Mouse (Mus musculus): ENCODE measurements at regions not wholly inside any gene's neighbourhood (a gene's known extent, or its start where the extent isn't known, plus 50 kb on each side); places are given as distances from the start of the nearest gene placed in this dataset.

GRCm38 (mm10) chr1:39116319-39116718, 77.2 kb upstream of the Npas2 start:
- TF ChIP-seq CTCF (IDR thresholded peaks at IDR 0.05; ENCODE audit: control insufficient read depth, insufficient read depth, insufficient replicate concordance, low read depth, low read length) (no peak), POLR2A (IDR thresholded peaks at IDR 0.05; ENCODE audit: control insufficient read depth, low read depth, low read length) (no peak)
- Histone ChIP-seq H3K36me3 (ENCODE audit: control insufficient read depth, insufficient read depth, low read length) (no peaks in the 10 kb centered on the region), H3K4me1 (ENCODE audit: control insufficient read depth, insufficient read depth, low read length) (no peaks in the 10 kb centered on the region), H3K27me3 (ENCODE audit: control insufficient read depth, insufficient read depth, low read length) (no peaks in the 10 kb centered on the region), H3K4me3 (ENCODE audit: control insufficient read depth, low read depth, low read length) (no peak overlapping the region), H3K27ac (ENCODE audit: control insufficient read depth, insufficient read depth, low read depth, low read length) (no peak overlapping the region)

- Histone ChIP-seq H3K27ac (ENCODE audit: control insufficient read depth, insufficient read depth, low read depth, low read length) (no peak overlapping the region), H3K4me3 (ENCODE audit: control insufficient read depth, low read depth, low read length) (no peak overlapping the region), H3K36me3 (ENCODE audit: control insufficient read depth, insufficient read depth, low read length) (no peaks in the 10 kb centered on the region), H3K27me3 (ENCODE audit: control insufficient read depth, insufficient read depth, low read length) (no peaks in the 10 kb centered on the region), H3K4me1 (ENCODE audit: control insufficient read depth, insufficient read depth, low read length) (no peaks in the 10 kb centered on the region)
- TF ChIP-seq POLR2A (IDR thresholded peaks at IDR 0.05; ENCODE audit: control insufficient read depth, low read depth, low read length) (no peak), CTCF (IDR thresholded peaks at IDR 0.05; ENCODE audit: control insufficient read depth, insufficient read depth, insufficient replicate concordance, low read depth, low read length) (no peak)
These were observed 71.1 kb upstream of the Npas2 start for GRCm38 (mm10) chr1:39122316-39123015.

- H3K4me1 ChIP-seq (ENCODE audit: control insufficient read depth, insufficient read depth, low read length) = no peaks in the 10 kb centered on the region
- no peak overlapping the region for H3K27ac ChIP-seq (ENCODE audit: control insufficient read depth, insufficient read depth, low read depth, low read length)
- no peak for TF ChIP-seq POLR2A (IDR thresholded peaks at IDR 0.05; ENCODE audit: control insufficient read depth, low read depth, low read length)
- TF ChIP-seq CTCF (IDR thresholded peaks at IDR 0.05; ENCODE audit: control insufficient read depth, insufficient read depth, insufficient replicate concordance, low read depth, low read length) = no peak
- H3K27me3 ChIP-seq (ENCODE audit: control insufficient read depth, insufficient read depth, low read length) = no peaks in the 10 kb centered on the region
- H3K36me3 ChIP-seq (ENCODE audit: control insufficient read depth, insufficient read depth, low read length) = no peaks in the 10 kb centered on the region
- H3K4me3 ChIP-seq (ENCODE audit: control insufficient read depth, low read depth, low read length) = no peak overlapping the region
These were observed 70.3 kb upstream of the Npas2 start for GRCm38 (mm10) chr1:39123081-39123812.

- no peak overlapping the region for H3K4me3 ChIP-seq (ENCODE audit: control insufficient read depth, low read depth, low read length)
- H3K27me3 ChIP-seq (ENCODE audit: control insufficient read depth, insufficient read depth, low read length) = no peaks in the 10 kb centered on the region
- no peak for TF ChIP-seq CTCF (IDR thresholded peaks at IDR 0.05; ENCODE audit: control insufficient read depth, insufficient read depth, insufficient replicate concordance, low read depth, low read length)
- no peak for TF ChIP-seq POLR2A (IDR thresholded peaks at IDR 0.05; ENCODE audit: control insufficient read depth, low read depth, low read length)
- no peak overlapping the region for H3K27ac ChIP-seq (ENCODE audit: control insufficient read depth, insufficient read depth, low read depth, low read length)
- no peaks in the 10 kb centered on the region for H3K36me3 ChIP-seq (ENCODE audit: control insufficient read depth, insufficient read depth, low read length)
- H3K4me1 ChIP-seq (ENCODE audit: control insufficient read depth, insufficient read depth, low read length) = no peaks in the 10 kb centered on the region
These were observed 69.8 kb upstream of the Npas2 start for GRCm38 (mm10) chr1:39123813-39124146.

GRCm38 (mm10) chr1:39134521-39134920, 59.0 kb upstream of the Npas2 start:
- TF ChIP-seq CTCF (IDR thresholded peaks at IDR 0.05; ENCODE audit: control insufficient read depth, insufficient read depth, insufficient replicate concordance, low read depth, low read length) = no peak
- TF ChIP-seq POLR2A (IDR thresholded peaks at IDR 0.05; ENCODE audit: control insufficient read depth, low read depth, low read length) = no peak
- H3K27ac ChIP-seq (ENCODE audit: control insufficient read depth, insufficient read depth, low read depth, low read length) = no peak overlapping the region
- H3K27me3 ChIP-seq (ENCODE audit: control insufficient read depth, insufficient read depth, low read length) = no peaks in the 10 kb centered on the region
- no peaks in the 10 kb centered on the region for H3K36me3 ChIP-seq (ENCODE audit: control insufficient read depth, insufficient read depth, low read length)
- no peaks in the 10 kb centered on the region for H3K4me1 ChIP-seq (ENCODE audit: control insufficient read depth, insufficient read depth, low read length)
- H3K4me3 ChIP-seq (ENCODE audit: control insufficient read depth, low read depth, low read length) = no peak overlapping the region

GRCm38 (mm10) chr1:39143054-39143453, 50.5 kb upstream of the Npas2 start:
- Histone ChIP-seq H3K27me3 (ENCODE audit: control insufficient read depth, insufficient read depth, low read length) (no peaks in the 10 kb centered on the region), H3K4me1 (ENCODE audit: control insufficient read depth, insufficient read depth, low read length) (no peaks in the 10 kb centered on the region; the same call in 1 of the 2 replicates), H3K4me3 (ENCODE audit: control insufficient read depth, low read depth, low read length) (no peak overlapping the region), H3K27ac (ENCODE audit: control insufficient read depth, insufficient read depth, low read depth, low read length) (no peak overlapping the region), H3K36me3 (ENCODE audit: control insufficient read depth, insufficient read depth, low read length) (no peaks in the 10 kb centered on the region)
- no peak for TF ChIP-seq CTCF (IDR thresholded peaks at IDR 0.05; ENCODE audit: control insufficient read depth, insufficient read depth, insufficient replicate concordance, low read depth, low read length)
- no peak for TF ChIP-seq POLR2A (IDR thresholded peaks at IDR 0.05; ENCODE audit: control insufficient read depth, low read depth, low read length)

GRCm38 (mm10) chr1:39143626-39144025, 49.9 kb upstream of the Npas2 start:
- Histone ChIP-seq H3K4me3 (ENCODE audit: control insufficient read depth, low read depth, low read length) (no peak overlapping the region), H3K27ac (ENCODE audit: control insufficient read depth, insufficient read depth, low read depth, low read length) (no peak overlapping the region), H3K4me1 (ENCODE audit: control insufficient read depth, insufficient read depth, low read length) (no peaks in the 10 kb centered on the region; the same call in 1 of the 2 replicates), H3K27me3 (ENCODE audit: control insufficient read depth, insufficient read depth, low read length) (no peaks in the 10 kb centered on the region), H3K36me3 (ENCODE audit: control insufficient read depth, insufficient read depth, low read length) (no peaks in the 10 kb centered on the region)
- no peak for TF ChIP-seq CTCF (IDR thresholded peaks at IDR 0.05; ENCODE audit: control insufficient read depth, insufficient read depth, insufficient replicate concordance, low read depth, low read length)
- no peak for TF ChIP-seq POLR2A (IDR thresholded peaks at IDR 0.05; ENCODE audit: control insufficient read depth, low read depth, low read length)

Data from testis, adult 2 months (tissue).